Mouse (Mus musculus) retina, adult 2 months (tissue): Measurements from ENCODE around the gene Sertad2.

Experiments
- DNase-seq: peaks from one replicate; pipeline ENCODE4 v3.0.0-alpha.2; 2012; ENCODE audit warnings: low read depth, low spot score

Sertad2 gene

DNA sequence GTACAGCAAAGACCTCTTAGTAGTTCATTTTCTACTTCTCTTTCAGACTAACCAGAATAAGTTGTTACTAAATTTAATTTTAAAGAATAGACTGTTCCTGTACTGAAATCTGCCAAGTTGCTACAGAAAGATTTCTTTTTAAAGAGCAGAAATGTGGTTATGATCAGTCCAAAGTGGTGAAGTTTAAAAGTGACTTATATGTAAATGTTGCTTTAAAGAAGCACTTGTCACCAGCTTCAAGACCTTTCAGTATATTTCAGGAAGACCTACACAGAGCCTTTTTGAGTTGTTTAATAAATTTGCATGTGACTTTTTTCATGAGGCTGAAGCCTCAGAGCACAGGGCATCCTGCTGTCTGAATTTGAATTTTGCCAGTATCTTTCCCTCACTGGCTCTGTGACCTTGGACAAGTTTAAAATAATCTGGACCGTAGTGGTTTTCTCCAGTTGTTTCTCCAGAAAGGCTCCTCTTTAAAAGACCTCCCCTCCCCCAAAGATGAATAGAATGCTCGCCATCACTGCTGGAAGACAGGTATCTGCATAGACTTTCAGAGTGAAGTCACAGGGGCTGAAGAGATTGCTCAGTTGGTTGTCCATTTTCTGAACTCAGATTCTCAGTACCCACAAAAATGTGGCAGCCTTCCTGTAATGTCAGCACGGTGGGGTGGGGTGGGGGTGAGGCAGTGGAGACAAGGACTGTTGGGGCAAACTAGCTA is 1.9 kb downstream of the Sertad2 start:
- no peak for DNase-seq

DNA sequence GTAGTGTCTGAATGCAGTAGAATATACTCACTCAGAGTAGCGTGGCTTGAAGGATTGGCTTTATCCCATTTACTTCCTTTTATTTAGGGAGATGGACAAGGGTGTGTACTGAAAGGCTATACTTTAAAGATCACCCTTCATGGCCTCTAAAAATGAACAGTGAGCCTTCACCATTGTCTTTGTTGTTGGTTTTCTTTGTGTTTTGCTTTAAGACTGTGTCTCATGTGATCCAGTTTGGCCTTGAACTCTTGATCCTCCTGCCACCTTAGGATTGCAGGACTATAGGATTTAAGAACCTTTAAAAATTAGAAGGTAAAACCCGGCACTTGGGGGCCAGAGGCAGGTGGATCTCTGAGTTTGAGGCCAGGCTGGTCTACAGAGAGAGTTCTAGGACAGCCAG is 6.4 kb downstream of the Sertad2 start:
- DNase-seq = no peak

DNA sequence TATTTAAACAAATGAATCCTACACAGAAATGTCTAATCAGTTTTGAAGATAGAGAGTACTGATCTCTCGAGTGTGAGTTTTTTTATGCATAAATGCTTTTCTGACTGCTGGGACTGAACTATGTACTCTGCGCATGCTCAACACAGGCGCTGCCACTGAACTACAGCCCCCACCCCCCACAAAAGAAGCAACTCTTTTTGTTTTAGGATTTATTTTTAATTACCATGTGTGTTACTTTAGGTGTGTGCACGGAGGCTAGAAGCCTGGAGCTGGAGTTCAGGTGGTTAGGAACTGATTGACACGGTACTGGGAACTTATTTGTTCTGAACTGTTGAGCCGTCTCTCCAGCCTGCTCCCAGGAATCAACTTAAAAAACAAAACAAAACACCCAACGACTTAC is 7.1 kb downstream of the Sertad2 start:
- DNase-seq = no peak

- no peak for DNase-seq
These were observed 9.0 kb downstream of the Sertad2 start for GRCm38 (mm10) chr11:20552059-20552458.

DNA sequence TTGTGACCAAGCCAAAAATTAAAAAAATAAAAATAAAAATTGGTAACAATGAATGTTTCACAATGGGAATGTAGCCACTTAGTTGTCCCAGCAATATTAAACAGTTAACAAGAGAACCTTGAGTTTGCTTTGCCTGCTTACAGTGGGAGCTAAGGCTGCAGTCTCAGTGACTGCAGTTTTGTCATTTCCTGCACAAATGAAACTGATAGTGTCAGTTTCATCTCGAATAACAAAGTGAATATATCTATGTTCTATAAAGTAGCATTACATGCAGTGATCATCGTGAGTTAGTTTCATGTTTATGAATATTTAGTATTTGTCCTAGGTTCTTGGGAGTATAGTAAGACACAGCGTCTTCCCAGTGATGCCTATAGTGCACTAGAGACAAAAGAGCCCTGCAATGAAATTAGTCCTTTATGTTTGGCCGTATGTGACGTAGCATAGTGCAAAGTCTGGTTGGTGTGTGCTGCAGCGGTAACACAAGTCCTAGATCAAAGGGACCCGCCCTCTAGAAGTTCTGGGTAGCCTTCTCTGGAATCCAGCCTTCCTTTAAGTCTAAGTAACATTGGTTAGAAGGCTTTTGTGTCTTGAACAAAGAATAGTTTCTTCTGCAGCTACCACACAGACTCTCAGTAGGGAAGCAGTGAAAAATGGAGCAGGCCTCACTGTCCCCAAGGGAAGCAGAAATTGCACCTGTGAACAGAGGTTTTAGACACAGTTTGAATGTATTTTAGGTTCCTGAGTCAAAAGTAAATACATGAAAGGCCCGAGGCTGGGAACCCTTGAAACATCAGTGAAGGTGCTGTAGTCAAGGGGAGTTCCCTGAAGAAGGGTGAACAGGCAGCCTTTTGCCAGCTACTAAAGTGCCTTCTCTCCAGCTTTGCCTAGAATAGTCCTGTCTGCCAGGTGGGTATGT is 10.0 kb downstream of the Sertad2 start:
- DNase-seq = no peak

DNA sequence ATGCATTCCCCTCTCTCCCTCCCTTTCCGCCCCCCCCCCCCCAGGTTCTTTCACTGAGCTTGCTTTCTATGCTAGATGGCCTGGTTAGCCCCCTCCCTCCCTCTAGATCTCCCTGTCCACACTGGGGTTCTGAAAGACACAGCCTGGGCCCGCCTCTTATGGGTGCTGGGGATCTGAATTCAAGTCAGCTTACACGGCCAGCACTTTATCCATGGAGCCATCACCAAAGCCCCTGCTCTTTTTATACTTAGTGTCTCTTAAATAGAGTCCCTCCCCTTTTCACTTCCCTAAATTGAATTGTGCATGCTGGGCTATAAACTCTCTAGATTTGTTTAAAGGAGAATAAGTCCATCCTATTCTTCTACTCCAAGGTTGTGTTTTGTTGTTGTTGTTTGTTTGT is 12.6 kb downstream of the Sertad2 start:
- no peak for DNase-seq

GRCm38 (mm10) chr11:20556163-20556911 is 13.3 kb downstream of the Sertad2 start:
- DNase-seq = no peak

- no peak for DNase-seq
These were observed 16.3 kb downstream of the Sertad2 start for GRCm38 (mm10) chr11:20559236-20559950.

DNA sequence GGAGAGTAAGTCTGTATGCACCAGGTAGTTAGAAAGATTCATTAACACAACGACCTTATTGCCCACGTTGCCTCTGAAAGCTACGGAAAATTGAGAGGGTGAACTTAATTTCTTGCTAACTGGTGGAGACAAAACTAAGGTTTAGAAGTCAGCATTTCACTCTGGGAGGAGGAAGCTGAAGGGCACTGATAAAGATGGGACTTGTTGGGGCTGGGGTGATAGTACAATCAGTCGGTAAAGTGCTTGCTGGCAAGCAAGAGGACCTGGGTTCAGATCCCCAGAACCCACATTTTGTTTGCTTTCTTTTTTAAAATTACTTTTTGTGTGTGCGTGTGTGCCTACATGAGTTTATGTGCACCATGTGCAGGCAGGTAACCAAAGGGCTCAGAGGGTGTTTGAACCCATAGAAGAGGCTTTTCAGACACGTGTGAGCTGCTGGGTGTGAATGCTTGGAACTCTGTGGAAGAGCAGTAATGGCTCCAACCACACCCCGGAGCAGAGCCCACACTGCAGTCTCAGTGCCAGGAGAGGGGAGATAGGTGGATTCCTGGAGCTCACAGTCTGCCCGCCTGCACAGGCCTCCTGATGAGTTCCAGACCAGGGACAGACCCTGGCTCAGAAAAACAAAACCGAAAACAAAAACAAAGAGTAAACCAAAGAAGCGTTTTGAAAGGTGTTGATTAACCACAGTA is 17.0 kb downstream of the Sertad2 start:
- no peak for DNase-seq

- no peak for DNase-seq
These were observed 18.4 kb downstream of the Sertad2 start for GRCm38 (mm10) chr11:20561323-20562002.

DNA sequence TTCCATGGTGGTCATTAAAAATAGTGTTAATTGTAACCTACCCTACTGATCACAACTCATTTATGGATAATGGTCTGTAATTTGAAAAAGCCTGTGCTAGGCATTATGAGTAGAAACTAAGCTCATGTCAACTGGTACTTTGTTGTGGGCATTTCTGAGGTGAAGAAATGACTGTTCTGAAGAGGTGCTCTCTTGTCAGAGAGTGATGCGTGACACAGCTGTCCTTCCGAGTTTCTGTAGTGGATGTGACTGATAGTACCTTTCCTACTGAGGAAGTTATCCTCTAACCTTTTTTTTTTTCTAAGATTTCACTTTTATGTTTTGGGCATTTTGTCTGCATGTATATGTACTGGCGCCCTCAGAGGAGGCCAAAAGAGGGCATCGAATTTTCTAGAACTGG is 22.0 kb downstream of the Sertad2 start:
- no peak for DNase-seq

GRCm38 (mm10) chr11:20571702-20572413 is 28.8 kb downstream of the Sertad2 start:
- DNase-seq = no peak

DNA sequence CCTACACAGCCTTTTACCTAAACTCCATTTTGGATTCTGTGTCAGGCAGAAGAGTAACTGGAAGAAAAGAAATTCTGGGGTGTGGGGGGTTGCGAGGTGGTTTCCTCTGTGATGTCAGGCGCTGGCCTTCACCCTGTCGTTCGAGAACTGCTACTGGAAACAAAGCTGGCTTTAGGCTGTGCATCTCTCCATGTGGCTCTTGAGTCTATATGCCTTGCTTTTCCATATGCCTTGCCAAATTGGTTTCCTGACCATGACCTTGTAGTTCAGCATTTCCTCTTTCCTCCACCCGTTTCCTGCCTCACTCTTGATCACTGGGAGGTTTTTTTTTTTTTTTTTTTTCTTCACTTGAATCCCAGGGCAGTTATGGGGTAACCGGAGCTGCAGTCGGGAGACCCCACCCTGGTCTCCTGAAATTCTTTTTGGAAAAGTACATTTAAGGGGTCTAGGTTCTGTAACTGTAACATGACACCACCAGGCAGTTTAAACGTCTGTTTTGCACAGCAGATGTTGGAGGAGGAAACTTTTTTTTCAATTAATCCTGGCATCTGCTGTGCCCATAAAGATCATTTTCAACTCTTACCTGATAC is 33.1 kb downstream of the Sertad2 start:
- DNase-seq = no peak

DNA sequence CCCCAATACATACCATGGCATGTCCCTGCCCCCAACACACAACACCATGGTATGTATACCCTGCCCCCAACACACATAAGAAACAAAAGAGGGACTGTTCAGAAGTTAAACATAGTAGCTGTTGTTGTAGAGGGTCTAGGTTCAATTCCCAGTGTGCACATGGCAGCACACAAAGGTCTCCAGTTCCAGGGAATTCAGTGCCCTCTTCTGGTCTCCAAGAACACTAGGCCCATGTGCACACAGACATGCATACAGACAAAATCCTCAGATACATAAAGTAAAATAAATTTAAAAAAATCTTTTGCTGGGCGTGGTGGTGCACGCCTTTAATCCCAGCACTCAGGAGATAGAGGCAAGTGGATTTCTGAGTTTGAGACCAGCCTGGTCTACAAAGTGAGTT is 39.7 kb downstream of the Sertad2 start:
- no peak for DNase-seq

DNA sequence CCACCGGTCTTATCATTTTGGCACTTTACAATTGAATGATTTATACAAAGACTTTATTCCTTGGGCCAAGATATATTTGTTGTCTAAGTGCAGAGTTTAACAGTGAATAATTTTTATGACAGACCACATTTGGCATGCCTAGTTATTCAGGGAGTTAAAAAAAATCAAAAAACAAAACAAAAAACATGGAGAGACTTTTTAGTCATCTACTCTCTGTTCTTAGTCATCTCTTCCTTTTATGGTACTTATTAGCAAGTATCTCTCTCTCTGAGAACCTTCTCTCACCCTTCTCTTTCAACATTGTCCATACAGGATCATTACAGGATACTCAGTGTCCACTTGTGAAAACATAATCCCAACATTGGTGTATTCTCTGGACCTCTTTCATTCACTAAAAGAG is 42.2 kb downstream of the Sertad2 start:
- DNase-seq = no peak

DNA sequence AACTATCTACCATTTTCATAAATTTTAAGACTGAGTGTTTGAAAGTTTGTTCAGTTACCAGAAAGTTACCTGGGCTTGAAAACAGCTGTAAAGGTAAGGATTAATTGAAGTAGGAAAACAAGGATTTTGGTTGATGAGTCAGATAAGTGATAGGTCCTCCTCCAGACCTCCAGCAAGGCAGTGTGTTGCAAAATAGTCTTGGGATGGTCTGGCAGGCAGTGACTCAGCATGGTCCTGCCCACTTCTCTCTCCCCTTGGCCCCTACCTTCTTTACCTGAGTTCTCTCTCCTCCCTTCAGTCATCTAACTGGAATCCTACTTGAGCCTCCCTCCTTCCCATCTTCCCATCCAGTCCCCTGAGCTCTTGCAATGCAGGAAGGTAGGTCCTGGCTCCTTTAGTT is 43.1 kb downstream of the Sertad2 start:
- DNase-seq = no peak

DNA sequence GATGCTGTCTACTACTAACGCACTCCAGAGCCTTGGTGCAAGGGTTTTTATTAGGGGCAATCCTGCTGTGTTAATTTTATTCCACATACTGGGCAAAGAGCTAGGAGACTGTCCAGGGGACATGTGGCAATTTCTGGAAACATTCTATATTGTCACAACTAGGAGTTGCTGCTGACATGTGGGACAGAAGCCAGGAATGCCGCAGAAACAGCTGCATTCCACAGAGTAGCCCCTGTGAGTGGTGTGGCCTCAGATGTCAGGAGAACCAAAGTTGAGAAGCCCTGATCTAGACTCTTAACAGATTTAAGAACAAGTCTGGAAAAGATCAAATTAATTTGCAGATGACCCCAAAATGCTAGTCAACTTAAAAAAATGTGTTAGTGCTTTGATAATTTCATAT is 46.3 kb downstream of the Sertad2 start:
- DNase-seq = no peak

DNA sequence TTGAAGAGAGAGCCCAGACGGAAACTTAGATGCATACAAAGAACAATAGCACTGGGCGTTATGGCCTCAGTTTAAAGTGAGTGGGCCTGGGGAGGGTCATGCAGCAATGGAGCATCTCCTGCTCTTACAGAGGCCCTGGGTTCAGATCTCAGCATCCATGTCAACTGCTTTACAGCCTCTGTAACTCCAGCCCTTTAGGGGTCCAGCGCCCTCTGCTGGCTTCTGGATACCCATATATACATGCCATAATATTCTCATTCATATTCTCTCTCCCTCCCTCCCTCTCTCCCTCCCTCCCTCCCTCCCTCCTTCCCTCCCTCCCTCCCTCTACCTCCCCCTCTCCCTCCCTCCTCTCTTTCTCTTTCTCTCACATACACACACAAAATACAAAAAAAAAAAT is 49.0 kb downstream of the Sertad2 start:
- no peak for DNase-seq
